8 mouse cellular contexts compared by ENCODE assay signal in the genomic region with DNA sequence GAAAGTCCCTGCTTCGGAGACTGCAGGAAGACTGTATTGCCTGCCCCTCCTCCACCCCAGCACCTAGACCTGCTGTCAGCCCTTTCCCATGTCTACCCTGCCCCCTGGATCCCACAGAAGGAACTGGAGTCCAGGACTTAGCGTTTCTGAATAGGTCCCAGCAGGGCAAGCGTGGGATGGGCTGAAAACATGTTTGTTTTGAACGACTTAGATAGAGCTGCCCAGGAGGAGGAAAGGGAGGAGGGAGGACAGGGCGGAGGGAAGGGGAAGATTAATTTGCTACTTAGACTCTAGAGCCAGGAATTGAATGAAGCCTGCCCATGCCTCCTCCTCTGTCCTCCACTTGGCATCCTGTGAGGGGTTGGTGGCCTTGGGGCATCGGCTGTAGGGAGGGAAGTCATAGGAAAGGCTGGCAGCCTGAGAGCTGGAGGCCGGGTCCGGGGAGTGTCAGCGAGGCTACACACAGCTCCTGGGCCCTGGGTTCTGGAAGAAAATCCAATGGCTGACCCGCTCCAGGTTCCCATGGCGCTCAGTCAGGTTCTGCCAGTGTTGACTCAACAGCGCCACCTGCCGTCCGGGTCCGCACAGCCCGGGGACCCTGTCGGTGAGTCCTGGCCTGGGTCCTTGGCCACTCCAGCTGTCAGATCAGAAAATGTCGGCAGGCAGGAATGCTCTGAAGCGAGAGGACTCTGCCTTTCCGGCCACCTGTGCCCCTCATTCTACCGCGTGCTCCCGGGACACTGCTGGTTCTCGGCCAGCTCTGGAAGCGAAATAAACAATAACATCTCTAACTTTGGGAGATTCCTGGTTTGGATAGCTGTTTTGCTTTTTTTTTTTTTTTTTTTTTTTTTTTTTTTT. TPM values are rescaled to one million over a fixed set of nuclear protein-coding genes. Genes with fewer than 3 reads are reported as not detected.
DNase-seq lines count a peak whose midpoint lies in the region; ATAC-seq and TF ChIP-seq lines count a peak whose summit lies in the region.

No protein-coding gene starts in this region.

- intact Hi-C loops in heart, postnatal 10 days (cut with DNase I) = loop anchor here (1.0 to 5.0 kb wide), 4 partner anchors 26 to 102 kb away; partner anchors contain the start of gene Hexim2

- WGBS in forebrain, embryonic 14.5 days = under 1% methylated on average over 25 of the region's 25 CpGs
- WGBS in liver, embryonic 15.5 days (ENCODE audit: insufficient replicate concordance) = 4% methylated on average over 25 of the region's 25 CpGs
- WGBS in neural tube, embryonic 12.5 days = 1% methylated on average over 25 of the region's 25 CpGs
- WGBS in stomach, postnatal 0 days = under 1% methylated on average over 25 of the region's 25 CpGs

- H3K27me3 ChIP-seq in forebrain, embryonic 14.5 days (replicated peaks; ENCODE audit: control insufficient read depth, insufficient read depth, low read length) = no peaks in the 10 kb centered on the region
- no peaks in the 10 kb centered on the region for H3K27me3 ChIP-seq in liver, embryonic 15.5 days
- no peaks in the 10 kb centered on the region for H3K27me3 ChIP-seq in neural tube, embryonic 12.5 days (replicated peaks)
- no peaks in the 10 kb centered on the region for H3K27me3 ChIP-seq in stomach, postnatal 0 days (ENCODE audit: control insufficient read depth, insufficient read depth, low read length)

- peak overlapping the region; percentile 54 to 57 for H3K4me3 ChIP-seq in ES-E14 (ENCODE audit: insufficient read depth in 1 of 2, low read depth in 1 of 2, low read length in 2 of 2, poor library complexity in 1 of 2, severe bottlenecking in 1 of 2)
- H3K4me3 ChIP-seq in forebrain, embryonic 14.5 days (ENCODE audit: low read depth, low read length) = peak overlapping the region; percentile 5; the same call in 1 of the 2 replicates
- peak overlapping the region; percentile 42 for H3K4me3 ChIP-seq in liver, embryonic 15.5 days (replicated peaks)
- peak overlapping the region; percentile 18; the same call in 1 of the 2 replicates for H3K4me3 ChIP-seq in neural tube, embryonic 12.5 days
- peak overlapping the region; percentile 33 for H3K4me3 ChIP-seq in stomach, postnatal 0 days (ENCODE audit: low read depth, low read length)

- peak; percentile 94 for DNase-seq in ES-E14 (ENCODE audit: low read depth, low spot score)
- DNase-seq in cerebellum, adult 11-12 months = peak; percentile 93
- peak; percentile 83 for DNase-seq in forebrain, embryonic 14.5 days (ENCODE audit: low spot score)
- peak; percentile 97 to 99 for DNase-seq in heart, postnatal 10 days
- peak; percentile 99 for DNase-seq in kidney, postnatal 4 days
- peak; percentile 98 for DNase-seq in stomach, postnatal 0 days (ENCODE audit: low spot score)

- peaks cover 0 to 8% of the 10 kb centered on the region in 2 experiments; a peak in 2 of 4 replicates for H3K4me1 ChIP-seq in ES-E14 (ENCODE audit: control insufficient read depth in 2 of 2, insufficient read depth in 2 of 2, low read length in 2 of 2, poor library complexity in 1 of 2)
- H3K4me1 ChIP-seq in forebrain, embryonic 14.5 days (ENCODE audit: control insufficient read depth, insufficient read depth, low read length) = no peaks in the 10 kb centered on the region
- H3K4me1 ChIP-seq in liver, embryonic 15.5 days (replicated peaks) = peaks cover 15% of the 10 kb centered on the region
- peaks cover 6% of the 10 kb centered on the region for H3K4me1 ChIP-seq in neural tube, embryonic 12.5 days
- H3K4me1 ChIP-seq in stomach, postnatal 0 days (replicated peaks; ENCODE audit: control insufficient read depth, insufficient read depth) = 0 out of 2 replicates have a peak, but pooled peaks cover 2% of the 10 kb centered on the region

- no peaks in the 10 kb centered on the region for H3K9me3 ChIP-seq in ES-E14 (ENCODE audit: control insufficient read depth, insufficient read depth, low read depth, low read length)
- no peaks in the 10 kb centered on the region for H3K9me3 ChIP-seq in forebrain, embryonic 14.5 days (replicated peaks; ENCODE audit: control insufficient read depth, low read length)
- H3K9me3 ChIP-seq in liver, embryonic 15.5 days (replicated peaks) = no peaks in the 10 kb centered on the region
- no peaks in the 10 kb centered on the region for H3K9me3 ChIP-seq in neural tube, embryonic 12.5 days
- no peaks in the 10 kb centered on the region for H3K9me3 ChIP-seq in stomach, postnatal 0 days (ENCODE audit: control insufficient read depth, low read length)

- TF ChIP-seq CTCF in stomach, postnatal 0 days (IDR thresholded peaks at IDR 0.05; ENCODE audit: low read depth) = peak; percentile 95

- peak; percentile 95 for ATAC-seq in forebrain, embryonic 14.5 days
- peak; percentile 93 for ATAC-seq in liver, embryonic 15.5 days (ENCODE audit: insufficient read depth)
- peak; percentile 87 for ATAC-seq in neural tube, embryonic 12.5 days (ENCODE audit: low FRiP score, low read depth)
- peak; percentile 95 for ATAC-seq in stomach, postnatal 0 days (ENCODE audit: low FRiP score, low TSS enrichment)

- no peak for TF ChIP-seq EP300 in stomach, postnatal 0 days (optimal IDR thresholded peaks at IDR 0.05)

- peak overlapping the region; percentile 43 for H3K4me2 ChIP-seq in forebrain, embryonic 14.5 days (ENCODE audit: low read length)
- peak overlapping the region; percentile 71 for H3K4me2 ChIP-seq in liver, embryonic 15.5 days
- peak overlapping the region; percentile 53 for H3K4me2 ChIP-seq in neural tube, embryonic 12.5 days (replicated peaks)
- H3K4me2 ChIP-seq in stomach, postnatal 0 days (replicated peaks; ENCODE audit: low read depth) = peak overlapping the region; percentile 62

- H3K9ac ChIP-seq in ES-E14 (ENCODE audit: insufficient read depth, low read depth, low read length, poor library complexity, severe bottlenecking) = peak overlapping the region; percentile 69; the same call in 1 of the 2 replicates
- no peak overlapping the region for H3K9ac ChIP-seq in forebrain, embryonic 14.5 days (ENCODE audit: low read length)
- peak overlapping the region; percentile 45 for H3K9ac ChIP-seq in liver, embryonic 15.5 days
- H3K9ac ChIP-seq in neural tube, embryonic 12.5 days = 0 out of 2 replicates have a peak overlapping the region, but pooled peaks have one; percentile 13
- H3K9ac ChIP-seq in stomach, postnatal 0 days (ENCODE audit: low read length) = peak overlapping the region; percentile 43; the same call in 1 of the 2 replicates

- no peaks in the 10 kb centered on the region for H3K36me3 ChIP-seq in ES-E14 (ENCODE audit: control insufficient read depth, insufficient read depth, low read length, poor library complexity, severe bottlenecking)
- H3K36me3 ChIP-seq in forebrain, embryonic 14.5 days (ENCODE audit: control insufficient read depth, insufficient read depth, low read length) = no peaks in the 10 kb centered on the region
- H3K36me3 ChIP-seq in liver, embryonic 15.5 days (replicated peaks) = no peaks in the 10 kb centered on the region
- H3K36me3 ChIP-seq in neural tube, embryonic 12.5 days = no peaks in the 10 kb centered on the region
- H3K36me3 ChIP-seq in stomach, postnatal 0 days (ENCODE audit: control insufficient read depth, insufficient read depth, low read length) = no peaks in the 10 kb centered on the region

- in situ Hi-C loops in ES-E14 (cut with MboI; ENCODE audit: low sequenced_read_pairs in 2 of 2, unreplicated experiment in 2 of 2) = no loop called here

- peak overlapping the region; percentile 5; the same call in 1 of the 2 replicates for H3K27ac ChIP-seq in ES-E14 (ENCODE audit: insufficient read depth, low read depth, low read length, poor library complexity, severe bottlenecking)
- H3K27ac ChIP-seq in forebrain, embryonic 14.5 days (ENCODE audit: low read depth, low read length) = no peak overlapping the region
- H3K27ac ChIP-seq in liver, embryonic 15.5 days (replicated peaks) = no peak overlapping the region
- H3K27ac ChIP-seq in neural tube, embryonic 12.5 days = no peak overlapping the region
- H3K27ac ChIP-seq in stomach, postnatal 0 days (replicated peaks) = peak overlapping the region; percentile 73; the same call in 1 of the 2 replicates

RNA-seq across cellular contexts. Expression of gene Fmnl1, which starts 12.1 kb away (rescaled TPM):
- total RNA-seq in ES-E14 (2012; rRNA removed) = 0.94 and 1.9 TPM in 2 replicates
- 1.2 and 3.2 TPM in 2 replicates for polyA plus RNA-seq in forebrain, embryonic 14.5 days (2014; fragmentation: Nextera tagmentation; extraction: Ambion mirVana)
- 10 to 100 TPM; 14.4 to 15.6 TPM for total RNA-seq in heart, postnatal 10 days (2021)
- 5.7 and 6.2 TPM in 2 replicates for polyA plus RNA-seq in liver, embryonic 15.5 days (2015; fragmentation: Nextera tagmentation; extraction: Ambion mirVana)
- 1.7 and 2.1 TPM in 2 replicates for polyA plus RNA-seq in neural tube, embryonic 12.5 days (2016; fragmentation: Nextera tagmentation; extraction: Ambion mirVana)
- polyA plus RNA-seq in stomach, postnatal 0 days (2015; fragmentation: Nextera tagmentation; extraction: Ambion mirVana) = 0.86 and 1.1 TPM in 2 replicates

RNA-seq across cellular contexts. Expression of gene Hexim2, which starts 26.6 kb away (rescaled TPM):
- total RNA-seq in ES-E14 (2012; rRNA removed) = 8.5 and 9.7 TPM in 2 replicates
- polyA plus RNA-seq in forebrain, embryonic 14.5 days (2014; fragmentation: Nextera tagmentation; extraction: Ambion mirVana) = 9.6 and 13.4 TPM in 2 replicates
- total RNA-seq in heart, postnatal 10 days (2021) = 1 to 10 TPM; 3.1 to 3.9 TPM
- polyA plus RNA-seq in liver, embryonic 15.5 days (2015; fragmentation: Nextera tagmentation; extraction: Ambion mirVana) = 4.2 and 4.7 TPM in 2 replicates
- 9.9 and 12.2 TPM in 2 replicates for polyA plus RNA-seq in neural tube, embryonic 12.5 days (2016; fragmentation: Nextera tagmentation; extraction: Ambion mirVana)
- 3.7 and 4.4 TPM in 2 replicates for polyA plus RNA-seq in stomach, postnatal 0 days (2015; fragmentation: Nextera tagmentation; extraction: Ambion mirVana)

RNA-seq across cellular contexts. Expression of gene Hexim1, which starts 42.8 kb away (rescaled TPM):
- 20.0 and 29.1 TPM in 2 replicates for total RNA-seq in ES-E14 (2012; rRNA removed)
- 4.8 and 5.4 TPM in 2 replicates for polyA plus RNA-seq in forebrain, embryonic 14.5 days (2014; fragmentation: Nextera tagmentation; extraction: Ambion mirVana)
- 10 to 100 TPM; 20.4 to 22.6 TPM for total RNA-seq in heart, postnatal 10 days (2021)
- polyA plus RNA-seq in liver, embryonic 15.5 days (2015; fragmentation: Nextera tagmentation; extraction: Ambion mirVana) = 1.8 and 1.9 TPM in 2 replicates
- 2.9 and 3.0 TPM in 2 replicates for polyA plus RNA-seq in neural tube, embryonic 12.5 days (2016; fragmentation: Nextera tagmentation; extraction: Ambion mirVana)
- polyA plus RNA-seq in stomach, postnatal 0 days (2015; fragmentation: Nextera tagmentation; extraction: Ambion mirVana) = 3.8 and 4.1 TPM in 2 replicates

RNA-seq across cellular contexts. Expression of gene 1700023F06Rik, which starts 49.5 kb away (rescaled TPM):
- total RNA-seq in ES-E14 (2012; rRNA removed) = 0.26 TPM in 1 of 2 replicates, not detected in the other
- 0.78 and 1.2 TPM in 2 replicates for polyA plus RNA-seq in forebrain, embryonic 14.5 days (2014; fragmentation: Nextera tagmentation; extraction: Ambion mirVana)
- total RNA-seq in heart, postnatal 10 days (2021) = not detected
- polyA plus RNA-seq in liver, embryonic 15.5 days (2015; fragmentation: Nextera tagmentation; extraction: Ambion mirVana) = 0.08 TPM in 1 of 2 replicates, not detected in the other
- 0.39 and 0.47 TPM in 2 replicates for polyA plus RNA-seq in neural tube, embryonic 12.5 days (2016; fragmentation: Nextera tagmentation; extraction: Ambion mirVana)
- polyA plus RNA-seq in stomach, postnatal 0 days (2015; fragmentation: Nextera tagmentation; extraction: Ambion mirVana) = 1.0 and 1.7 TPM in 2 replicates

RNA-seq across cellular contexts. Expression of gene Acbd4, which starts 57.4 kb away (rescaled TPM):
- total RNA-seq in ES-E14 (2012; rRNA removed) = 14.0 and 19.7 TPM in 2 replicates
- 10.4 and 11.8 TPM in 2 replicates for polyA plus RNA-seq in forebrain, embryonic 14.5 days (2014; fragmentation: Nextera tagmentation; extraction: Ambion mirVana)
- 10 to 100 TPM; 35.5 to 37.4 TPM for total RNA-seq in heart, postnatal 10 days (2021)
- polyA plus RNA-seq in liver, embryonic 15.5 days (2015; fragmentation: Nextera tagmentation; extraction: Ambion mirVana) = 60.6 and 60.9 TPM in 2 replicates
- polyA plus RNA-seq in neural tube, embryonic 12.5 days (2016; fragmentation: Nextera tagmentation; extraction: Ambion mirVana) = 6.6 and 10.1 TPM in 2 replicates
- 28.6 and 36.7 TPM in 2 replicates for polyA plus RNA-seq in stomach, postnatal 0 days (2015; fragmentation: Nextera tagmentation; extraction: Ambion mirVana)

Comparison
In these comparisons a context has a peak if more than half of its experiments do, and no peak if none do; other contexts are left out.
1. H3K27ac ChIP-seq: peak in ES-E14 (single experiment) and stomach, postnatal 0 days (single experiment); none in forebrain, embryonic 14.5 days (single experiment), liver, embryonic 15.5 days (single experiment) and neural tube, embryonic 12.5 days (single experiment).
2. H3K4me3 ChIP-seq: peak in every context shown above with its lines; median percentile 56 in ES-E14; 42 in liver, embryonic 15.5 days; 33 in stomach, postnatal 0 days; 18 in neural tube, embryonic 12.5 days; 5 in forebrain, embryonic 14.5 days.
3. Peak in every context shown above with its lines, with median percentiles within 50 percentile points of each other: DNase-seq, ATAC-seq and H3K4me2 ChIP-seq.